Mouse (Mus musculus) adrenal gland, postnatal 36 days (tissue): Measurements from ENCODE around the gene Lgr6. TPM values are rescaled to one million over a fixed set of nuclear protein-coding genes. Genes with fewer than 3 reads are reported as not detected.

Source experiments
- DNase-seq, 2 experiments: peaks; one replicate each; pipeline ENCODE4 v3.0.0; 2021; ENCODE audit warnings: mixed read lengths in 1 of 2
- total RNA-seq, 2 experiments: library from RNA; stranded (reverse); gene quantifications; 2 replicates each; pipeline ENCODE4 v1.2.3; 2021

Gene Lgr6
- total RNA-seq, 2 experiments from 2014 or later: 1.2 to 2.2 TPM

DNA sequence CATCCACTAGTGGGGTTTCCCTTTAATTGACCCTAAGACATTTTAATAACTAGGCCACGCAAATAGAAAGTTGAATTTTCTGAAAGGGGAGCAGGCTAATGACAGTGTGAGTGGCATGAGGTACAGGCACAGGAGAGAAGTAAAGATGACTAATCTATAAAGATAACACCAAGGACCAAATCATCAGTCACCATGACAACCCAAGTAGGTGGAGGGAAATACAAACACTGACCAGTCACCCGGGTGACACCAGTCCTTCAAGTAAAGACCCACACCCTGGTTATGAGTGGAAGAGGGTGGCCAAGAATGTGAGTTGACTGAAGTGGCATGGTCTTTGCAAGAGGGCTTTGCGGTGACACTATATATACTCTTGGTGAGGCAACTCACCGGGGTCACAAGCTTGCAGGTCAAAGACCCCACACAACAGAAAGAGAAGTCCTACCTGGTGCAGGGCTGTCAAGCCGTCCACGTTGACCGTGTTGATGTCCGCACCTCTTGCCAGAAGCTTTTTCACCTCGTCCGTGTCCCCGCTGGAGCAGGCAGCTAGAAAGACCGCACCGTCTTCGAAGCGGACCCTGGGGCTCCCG is 149.9 kb downstream of the Lgr6 start:
- DNase-seq: peak; percentile 35 to 39

DNA sequence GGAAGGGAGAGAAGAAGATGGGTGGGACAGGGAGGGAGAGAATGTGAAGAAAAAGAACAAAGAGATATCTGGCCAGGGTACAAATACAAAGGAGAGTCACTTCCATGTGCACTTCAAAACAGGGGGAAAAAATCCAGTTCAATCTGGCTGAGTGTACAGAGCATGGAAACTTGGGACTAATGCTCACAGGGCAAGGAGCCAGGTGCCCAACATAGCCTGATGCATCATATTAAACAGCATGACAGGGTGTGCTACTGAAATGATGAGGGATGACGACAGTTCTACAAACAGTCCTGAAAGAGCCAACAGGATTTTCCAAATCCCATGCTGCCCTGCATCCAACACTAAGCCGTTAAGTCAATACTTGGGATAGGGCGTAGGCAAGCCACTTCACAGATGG is 155.1 kb downstream of the Lgr6 start:
- peak in 1 of 2 experiments; percentile 24 for DNase-seq

DNA sequence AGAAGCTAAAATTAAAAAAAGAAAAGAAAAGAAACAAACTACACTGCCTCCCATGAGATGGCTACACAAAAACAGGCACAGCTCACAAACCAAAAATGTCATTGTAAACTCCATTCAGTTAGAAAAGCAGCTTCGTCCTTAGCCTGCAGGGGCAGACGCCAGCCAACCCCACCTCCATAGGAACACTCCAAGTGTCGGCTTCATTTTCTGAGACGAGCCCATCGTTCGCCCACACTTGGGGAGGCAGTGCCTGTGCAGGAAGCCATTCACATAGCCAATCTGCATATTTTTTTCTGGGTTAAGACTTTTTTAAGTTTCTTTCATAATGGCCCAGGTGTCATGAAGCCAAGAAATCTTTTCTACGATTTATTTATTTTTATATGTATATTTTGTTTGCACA is 157.5 kb downstream of the Lgr6 start:
- no peak for DNase-seq

DNA sequence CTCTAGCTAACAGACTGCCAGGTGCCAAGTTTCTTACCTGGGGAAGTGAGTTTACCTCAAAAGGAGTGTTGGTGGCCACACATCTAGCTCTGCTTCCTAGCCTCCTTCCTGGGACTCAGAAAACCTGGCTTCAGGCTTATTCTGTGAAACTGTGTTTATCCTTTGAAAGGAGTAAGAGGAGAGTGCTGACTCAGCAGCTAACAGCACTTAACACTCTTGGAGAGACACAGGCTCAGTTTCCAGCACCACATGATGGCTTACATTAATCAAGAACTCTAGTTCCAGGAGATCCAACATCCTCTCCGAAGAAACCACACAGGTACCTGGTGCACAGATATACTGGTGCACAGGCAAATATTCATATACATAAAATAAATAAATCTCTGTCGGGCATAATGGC is 162.2 kb downstream of the Lgr6 start:
- DNase-seq: no peak

DNA sequence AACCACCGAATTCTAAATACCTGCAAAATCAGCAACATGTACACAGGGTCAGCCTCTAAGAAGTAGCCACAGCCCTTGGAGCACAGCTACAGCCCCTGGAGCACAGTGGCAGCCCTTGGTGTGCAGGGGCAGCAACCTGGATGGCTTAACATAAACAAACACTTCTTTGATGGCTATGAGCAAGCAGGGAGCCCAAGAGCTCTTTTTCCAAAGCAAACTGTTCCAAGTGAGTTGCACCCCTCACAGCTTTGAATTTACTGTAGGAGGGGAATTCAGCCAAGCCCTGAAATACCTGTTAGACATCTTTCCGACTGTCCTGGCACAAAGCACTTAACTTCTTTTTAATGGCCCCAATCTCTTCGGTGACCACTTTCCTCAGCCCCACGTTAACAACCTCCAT is 164.2 kb downstream of the Lgr6 start:
- DNase-seq: no peak

DNA sequence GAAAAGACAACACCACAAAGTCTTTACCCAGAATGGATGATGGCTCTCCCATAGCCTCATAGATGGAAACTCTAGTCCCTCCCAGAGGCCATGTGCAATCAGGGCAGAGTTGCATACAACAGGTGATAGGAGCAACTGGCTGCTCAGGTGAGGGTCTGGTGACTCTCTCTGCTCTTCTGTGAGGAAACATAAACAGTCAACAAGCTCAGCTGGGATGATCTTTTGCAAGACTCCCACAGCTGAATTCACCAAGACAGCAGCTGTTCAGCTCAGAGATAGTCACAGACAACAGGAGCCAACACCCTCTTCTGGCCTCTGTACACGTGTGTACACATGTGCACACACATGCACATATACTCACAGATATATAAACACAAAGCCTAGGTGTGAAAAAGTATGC is 166.8 kb downstream of the Lgr6 start:
- DNase-seq: no peak

DNA sequence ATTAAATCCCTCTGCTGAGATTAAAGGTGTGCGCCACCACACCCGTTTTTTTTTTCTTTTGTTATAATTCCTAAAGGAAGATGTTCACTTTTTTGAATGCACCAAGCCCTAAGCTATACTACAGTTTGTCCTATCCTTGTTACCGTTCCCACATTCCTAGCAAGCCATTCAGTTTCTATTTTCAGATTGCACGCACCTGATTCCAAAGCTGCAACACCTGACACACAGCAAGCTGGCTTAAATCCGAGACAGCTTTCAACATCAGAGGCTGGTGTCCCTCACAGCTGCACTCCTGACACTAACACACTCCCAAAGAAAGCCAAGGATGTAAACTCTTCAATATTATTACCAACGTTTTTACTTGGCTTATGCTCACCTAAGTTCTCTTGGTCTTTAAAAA is 168.7 kb downstream of the Lgr6 start:
- DNase-seq: no peak

Other genes starting within 250 kb of the Lgr6 start
- 10 to 100 TPM; 10.5 to 11.4 TPM for gene Ppp1r12b, start 149.3 kb downstream of the Lgr6 start, total RNA-seq
- gene Ube2t, start 142.7 kb downstream of the Lgr6 start, total RNA-seq: 1 to 10 TPM; 2.5 to 3.3 TPM
- gene Ptpn7, start 27.4 kb upstream of the Lgr6 start, total RNA-seq: 1 to 10 TPM in 1 of 2 experiments, under 1 TPM in 1; 0.63 to 1.1 TPM
- 10 to 100 TPM; 52.5 to 56.3 TPM for gene Arl8a, start 41.5 kb upstream of the Lgr6 start, total RNA-seq
- gene Gpr37l1, start 62.4 kb upstream of the Lgr6 start, total RNA-seq: 1 to 10 TPM in 1 of 2 experiments, under 1 TPM in 1; 0.83 to 1.5 TPM
- gene Elf3, start 153.3 kb upstream of the Lgr6 start, total RNA-seq: not detected
- 10 to 100 TPM; 46.3 to 48.9 TPM for gene Rnpep, start 178.8 kb upstream of the Lgr6 start, total RNA-seq
- 100 to 1,000 TPM; 212 to 215 TPM for gene Timm17a, start 208.5 kb upstream of the Lgr6 start, total RNA-seq
- gene Lmod1, start 219.5 kb upstream of the Lgr6 start, total RNA-seq: 1 to 10 TPM; 1.4 to 1.6 TPM